Mouse (Mus musculus): ENCODE measurements around the gene Zc2hc1c.

Zc2hc1c gene

GRCm38 (mm10) chr12:85284996-85285395, 3.4 kb upstream of the Zc2hc1c start:
- DNase-seq = no peak

DNA sequence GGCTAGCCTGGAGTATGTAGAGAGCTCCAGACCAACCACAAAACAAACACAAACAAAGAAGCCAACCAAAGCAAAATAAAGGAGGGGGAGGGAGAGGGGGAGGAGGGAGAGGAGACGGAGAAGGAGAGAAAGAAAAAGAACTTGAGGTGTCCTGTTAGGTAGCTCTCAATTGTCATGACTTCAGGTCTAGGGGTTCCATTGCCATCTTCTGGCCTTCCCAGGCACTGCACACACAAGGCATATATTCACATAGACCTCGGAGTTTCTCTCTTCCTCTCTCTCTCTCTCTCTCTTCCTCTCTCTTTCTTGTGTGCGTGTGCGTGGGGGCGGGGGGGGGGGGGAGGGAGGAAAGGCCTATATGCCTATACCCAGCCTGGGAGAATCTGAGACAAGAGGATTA, 1.4 kb upstream of the Zc2hc1c start:
- DNase-seq = no peak

- DNase-seq = no peak
Observed at GRCm38 (mm10) chr12:85287809-85288485, 444 bp upstream of the Zc2hc1c start, which contains the start of gene Acyp1. Acyp1 (minus strand) TSS chr12:85288438.

DNA sequence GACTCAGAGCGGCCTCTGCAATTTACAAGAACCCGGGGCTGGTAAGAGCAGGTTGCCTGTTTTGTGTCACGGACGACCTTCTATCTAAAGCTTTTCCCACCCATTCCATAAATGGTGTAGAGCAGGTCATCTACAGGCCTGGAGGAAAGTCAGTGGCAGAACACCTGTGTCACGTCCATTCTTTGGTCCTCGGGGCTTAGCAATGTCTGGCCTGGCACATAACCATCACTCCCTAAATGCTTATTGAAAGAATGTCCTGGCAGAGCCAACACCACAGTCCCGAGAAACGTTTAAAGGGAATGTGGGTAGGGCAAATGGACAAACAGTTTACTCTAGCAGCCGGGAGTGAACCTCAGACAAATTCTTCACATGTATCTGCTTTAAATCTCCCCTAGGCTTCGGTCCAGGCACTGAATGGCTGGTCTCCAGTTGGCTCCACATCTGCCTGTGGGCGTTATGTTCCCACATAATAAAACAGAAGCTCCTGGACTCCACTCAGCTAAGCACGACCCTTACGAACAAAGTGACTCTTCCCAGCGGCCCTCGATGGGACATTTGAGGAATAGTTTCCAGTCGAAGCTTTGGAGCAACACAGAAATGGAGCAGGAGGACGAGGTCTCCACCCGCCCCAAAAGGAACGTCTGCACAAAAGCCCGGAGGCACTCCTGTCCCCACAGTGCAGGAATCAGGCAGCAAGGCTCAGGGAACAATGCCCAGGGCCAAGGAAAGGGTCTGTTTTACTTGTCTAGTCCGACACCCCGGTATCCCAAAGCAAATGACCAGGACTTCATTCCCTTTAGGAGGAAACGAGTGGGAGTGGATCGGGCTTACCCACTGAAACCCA, 988 bp downstream of the Zc2hc1c start:
- peak; percentile 46 to 63 for DNase-seq

DNA sequence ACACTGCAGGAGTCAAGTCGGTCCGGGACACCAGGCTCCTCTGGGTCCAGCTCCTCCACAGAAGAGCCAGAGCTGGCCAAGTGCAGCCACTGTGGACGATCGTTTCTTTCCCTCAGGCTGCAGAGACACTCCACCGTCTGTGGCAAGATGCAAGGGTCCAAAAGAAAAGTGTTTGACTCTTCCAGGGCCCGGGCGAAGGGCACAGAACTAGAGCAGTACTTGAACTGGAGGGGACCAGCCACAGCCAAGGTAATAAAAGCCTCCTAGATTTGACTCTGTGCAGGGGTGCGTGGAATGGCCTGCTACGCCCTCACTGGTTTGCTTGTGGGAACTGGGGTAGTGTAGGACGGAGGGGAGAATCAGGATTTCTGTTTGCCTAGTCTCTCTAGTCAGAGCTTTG, 2.2 kb downstream of the Zc2hc1c start:
- DNase-seq = no peak

DNA sequence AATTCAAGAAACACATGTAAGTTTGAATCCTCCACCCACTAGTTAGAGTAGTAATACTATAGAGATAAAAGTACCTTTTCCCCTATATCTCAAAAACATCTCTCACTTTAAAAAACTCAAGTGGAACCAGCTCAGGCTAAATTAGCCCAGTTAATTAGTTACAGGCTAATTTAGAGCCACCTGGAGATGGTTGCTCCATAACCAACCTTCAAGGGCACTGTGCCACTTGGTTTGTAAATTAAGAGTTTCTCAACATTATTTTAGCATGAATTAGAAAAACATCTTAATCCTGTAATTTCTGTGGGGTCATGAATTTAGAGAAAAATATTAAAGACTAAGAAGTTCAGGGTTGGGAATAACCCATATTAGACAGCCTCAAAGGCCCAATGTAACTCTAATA, 3.1 kb downstream of the Zc2hc1c start:
- DNase-seq = no peak

- DNase-seq = no peak
Observed at GRCm38 (mm10) chr12:85292288-85292687, 3.9 kb downstream of the Zc2hc1c start.

DNA sequence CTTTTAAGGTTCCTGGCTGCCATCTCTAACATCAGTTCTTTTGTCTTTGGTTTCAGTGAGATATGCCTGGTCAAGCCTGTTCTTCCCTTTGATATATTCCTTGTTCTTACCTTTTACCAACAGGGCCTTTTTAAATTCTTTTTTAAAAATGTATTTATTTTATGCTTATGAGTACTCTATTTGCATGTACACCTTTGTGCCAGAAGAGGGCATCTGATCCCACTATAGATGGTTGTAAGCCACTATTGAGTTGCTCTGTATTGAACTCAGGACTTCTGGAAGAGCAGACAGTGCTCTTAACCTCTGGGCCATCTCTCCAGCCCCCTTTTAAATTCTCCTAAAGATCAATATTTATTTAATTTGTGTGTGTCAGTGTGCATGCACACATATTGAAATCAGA, 4.5 kb downstream of the Zc2hc1c start:
- no peak for DNase-seq

DNA sequence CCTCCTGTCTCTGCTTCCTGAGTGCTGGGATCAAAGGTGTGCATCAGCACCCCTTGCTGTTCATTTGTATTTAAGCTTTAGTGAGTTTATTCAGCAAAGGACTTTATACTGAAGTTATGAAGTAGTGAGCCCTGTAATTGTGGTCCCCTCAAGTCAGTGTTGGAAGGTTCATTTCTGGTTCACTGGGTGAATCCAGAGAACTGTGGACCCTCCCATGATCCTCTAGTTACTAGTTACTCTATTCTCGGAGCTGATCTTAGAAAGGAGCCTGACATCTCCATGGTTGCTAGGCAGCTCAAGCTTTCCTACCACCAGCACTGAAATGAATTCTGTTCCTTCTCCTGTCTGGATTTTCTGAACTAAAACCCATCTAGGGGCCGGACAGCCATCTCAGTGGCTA, 7.1 kb downstream of the Zc2hc1c start:
- DNase-seq = no peak

GRCm38 (mm10) chr12:85296915-85297314, 8.5 kb downstream of the Zc2hc1c start:
- no peak for DNase-seq

DNA sequence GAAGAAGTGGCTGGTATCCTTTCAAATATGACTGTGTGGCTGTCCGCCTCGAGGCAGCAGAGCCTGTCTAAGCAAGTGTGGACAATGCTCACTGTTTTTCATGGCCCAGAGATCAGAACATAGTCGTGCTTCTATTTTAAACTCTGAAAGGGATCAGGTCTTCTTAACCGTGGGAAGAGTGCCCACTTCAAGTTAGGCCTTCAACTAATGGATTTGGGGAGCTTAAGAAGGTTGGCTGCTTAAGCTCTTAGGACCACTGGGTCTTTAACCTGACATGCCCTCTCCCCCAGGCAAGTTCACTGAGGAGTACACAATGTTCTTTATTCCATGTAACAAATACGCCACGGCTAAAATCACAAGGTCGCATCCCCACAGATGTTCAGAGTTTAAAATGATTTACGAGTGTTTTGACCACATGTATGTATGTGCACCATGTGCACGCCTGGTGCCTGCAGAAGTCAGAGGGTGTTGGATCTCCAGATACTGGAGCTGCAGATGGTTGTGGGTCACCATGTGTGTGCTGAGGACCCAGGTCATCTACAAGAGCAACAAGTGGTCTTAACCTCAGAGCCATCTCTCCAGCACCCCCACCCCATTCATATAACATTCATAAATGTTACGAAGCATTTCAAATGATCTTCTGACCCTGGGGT, 9.1 kb downstream of the Zc2hc1c start:
- DNase-seq = no peak

- no peak for DNase-seq
Observed at GRCm38 (mm10) chr12:85298127-85298834, 9.9 kb downstream of the Zc2hc1c start.

- no peak for DNase-seq
Observed at GRCm38 (mm10) chr12:85298835-85299180, 10.4 kb downstream of the Zc2hc1c start.

DNA sequence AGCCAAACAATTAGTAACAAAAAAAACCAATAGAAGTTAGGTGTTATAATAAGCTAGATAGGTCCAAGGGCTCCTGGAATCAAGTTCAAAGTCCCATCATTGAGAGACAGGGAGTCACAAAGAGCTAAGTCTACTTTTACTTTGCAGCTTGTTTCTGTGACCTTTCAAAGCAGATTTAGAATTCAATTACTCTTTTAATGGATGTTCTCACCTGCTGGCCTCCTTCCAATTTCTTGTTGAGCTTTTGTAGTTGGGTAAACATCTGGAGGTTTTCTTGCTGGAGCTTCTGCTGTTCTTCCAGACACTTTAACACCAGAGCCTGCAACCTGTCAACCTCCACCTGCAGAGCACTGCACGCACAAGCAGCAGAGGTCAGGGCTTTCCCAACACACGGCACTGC, 14.9 kb downstream of the Zc2hc1c start:
- DNase-seq = no peak

GRCm38 (mm10) chr12:85304725-85305124, 16.3 kb downstream of the Zc2hc1c start:
- DNase-seq = no peak

DNA sequence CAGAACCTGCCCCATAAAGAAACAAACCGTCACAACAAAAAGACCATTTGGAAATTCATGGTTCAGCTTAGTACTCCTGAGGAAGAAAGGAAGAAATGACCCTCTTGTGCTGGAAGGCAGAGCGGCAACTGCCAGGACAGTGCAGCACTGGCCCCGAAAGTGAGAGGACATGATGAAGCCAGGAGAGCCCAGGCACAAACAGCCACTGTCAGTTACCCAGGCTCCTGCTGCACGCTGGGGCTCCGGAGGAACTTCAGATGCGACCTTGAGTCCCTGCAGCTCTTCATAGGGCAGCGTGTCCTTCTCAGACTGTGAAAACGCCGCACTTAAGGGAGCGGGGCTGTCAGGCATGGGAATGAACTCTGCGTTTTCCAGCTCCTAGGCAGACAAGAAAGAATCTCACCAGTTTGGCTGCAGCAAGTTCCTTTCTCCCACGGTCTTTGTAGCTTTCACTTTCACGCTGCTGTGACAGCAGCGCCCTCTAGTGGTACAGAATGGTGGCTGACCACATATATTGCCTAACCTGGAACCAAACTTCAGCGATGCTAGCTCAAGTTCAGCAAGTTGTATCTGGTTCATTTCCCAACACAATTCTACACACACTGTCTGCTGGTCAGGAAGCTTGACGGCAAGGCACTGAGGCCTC, 17.0 kb downstream of the Zc2hc1c start:
- peak; percentile 79 to 81 for DNase-seq

- DNase-seq = no peak
Observed at GRCm38 (mm10) chr12:85308651-85309050, 20.3 kb downstream of the Zc2hc1c start.

DNA sequence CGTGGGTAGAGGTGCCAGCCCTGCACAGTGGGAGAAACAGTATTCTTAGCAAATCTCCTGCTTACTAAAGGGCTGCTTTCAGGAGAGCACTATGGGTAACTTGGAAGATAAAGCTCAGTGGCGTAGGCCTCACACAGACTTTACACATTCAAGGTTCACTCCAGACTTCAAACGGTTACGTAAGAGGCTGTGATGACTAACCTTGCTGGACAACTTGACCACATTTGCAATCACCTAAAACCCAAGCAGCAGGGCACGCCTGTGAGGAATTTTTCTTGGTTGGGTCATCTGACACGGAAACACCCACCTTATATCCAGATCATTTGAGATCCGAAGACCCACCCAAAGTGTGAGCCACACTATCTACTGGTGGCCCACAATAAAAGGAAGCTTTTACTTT, 41.8 kb downstream of the Zc2hc1c start:
- DNase-seq = peak; percentile 31 to 62

DNA sequence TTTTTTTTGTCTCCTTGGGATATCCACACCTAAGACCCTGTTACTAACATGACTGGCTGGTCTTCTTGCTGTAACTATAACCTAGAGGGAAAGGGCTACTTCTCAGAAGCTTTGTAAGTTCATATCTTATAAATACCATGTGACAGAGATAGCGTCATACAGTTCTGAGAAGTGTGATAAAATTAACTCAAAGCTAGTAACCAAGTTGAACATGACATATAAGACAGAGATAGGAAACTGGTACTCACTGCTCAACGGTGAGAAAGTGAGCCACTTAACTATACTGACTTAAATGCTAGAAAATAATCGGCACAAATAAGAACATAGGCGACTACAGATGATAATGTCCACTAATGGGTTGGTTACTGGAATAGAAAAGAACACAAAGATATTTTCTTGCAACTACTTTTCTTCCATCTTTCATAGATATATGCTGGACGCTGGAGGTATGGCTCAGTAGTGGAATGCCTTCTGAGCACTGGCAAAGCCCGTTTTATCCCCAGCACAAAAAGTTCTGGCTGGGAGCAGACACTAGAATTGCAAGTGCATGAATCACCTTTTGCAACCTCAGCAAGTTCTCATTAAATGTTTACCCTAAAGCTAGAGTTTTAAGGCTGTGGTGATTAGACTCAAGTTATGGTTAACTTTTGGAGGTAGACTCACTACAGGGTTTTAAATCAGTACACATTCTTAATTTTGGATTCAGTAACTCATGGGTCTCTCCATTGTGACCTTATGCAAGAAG, 49.3 kb downstream of the Zc2hc1c start:
- no peak for DNase-seq

- no peak for DNase-seq
Observed at GRCm38 (mm10) chr12:85338815-85339214, 50.4 kb downstream of the Zc2hc1c start.

- DNase-seq = peak; percentile 93 to 95
Observed at GRCm38 (mm10) chr12:85339243-85339729, 50.9 kb downstream of the Zc2hc1c start, which contains the start of gene Nek9. Nek9 (minus strand) TSS chr12:85339362.

DNA sequence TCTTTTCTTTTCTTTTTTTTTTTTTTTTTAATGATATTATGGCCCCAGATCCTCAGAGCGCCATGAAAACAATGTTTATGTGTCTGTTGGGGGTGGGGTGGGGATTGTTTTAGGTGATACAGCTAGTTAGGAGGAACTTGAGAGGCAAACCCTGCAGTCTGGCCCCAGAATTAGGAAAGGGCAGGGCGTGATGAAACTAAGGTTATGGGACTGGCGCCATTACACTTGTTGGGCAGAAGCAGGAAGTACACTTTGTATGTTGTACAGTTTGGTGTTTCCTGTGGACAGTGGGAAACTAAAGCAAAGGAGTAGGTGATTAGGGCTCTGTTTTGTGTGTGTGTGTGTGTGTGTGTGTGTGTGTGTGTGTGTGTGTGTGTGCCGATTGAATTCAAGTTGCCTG, 51.6 kb downstream of the Zc2hc1c start:
- peak; percentile 59 to 67 for DNase-seq

All from lung, adult 18-20 months (tissue).